Mouse (Mus musculus) intestine, postnatal 0 days (tissue): ENCODE results near the gene Syngr1. TPM values are rescaled to one million over a fixed set of nuclear protein-coding genes. Genes with fewer than 3 reads are reported as not detected.

Source experiments
- ATAC-seq: fragments of 200-750 bp; cut with Nextera tagmentation; 2 replicates; pipeline ENCODE4 v1.8.0; 2017; ENCODE audit warnings: mild to moderate bottlenecking, moderate TSS enrichment, moderate library complexity
- H3K27ac ChIP-seq: fragments of 300-500 bp; sonication (generic); 2 replicates; pipeline ENCODE4 v1.5.1; 2014; ENCODE audit warnings: mild to moderate bottlenecking, low read depth, low read length, moderate library complexity
- H3K27me3 ChIP-seq: fragments of 300-500 bp; sonication (generic); replicated peaks from 2 replicates; pipeline ENCODE4 v1.6.1; 2014; ENCODE audit warnings: low read length, mixed read lengths; ENCODE audit not compliant: control insufficient read depth, insufficient read depth
- H3K36me3 ChIP-seq: fragments of 300-500 bp; sonication (generic); 2 replicates; pipeline ENCODE4 v1.6.1; 2014; ENCODE audit warnings: mild to moderate bottlenecking, moderate library complexity; ENCODE audit not compliant: control insufficient read depth, insufficient read depth
- H3K4me1 ChIP-seq: fragments of 300-500 bp; sonication (generic); replicated peaks from 2 replicates; pipeline ENCODE4 v1.6.1; 2014; ENCODE audit warnings: antibody characterized with exemption, low read length, mixed read lengths; ENCODE audit not compliant: control insufficient read depth, insufficient read depth
- H3K4me2 ChIP-seq: fragments of 300-500 bp; sonication (generic); replicated peaks from 2 replicates; pipeline ENCODE4 v1.6.1; 2014; ENCODE audit warnings: low read depth, mild to moderate bottlenecking, moderate library complexity
- H3K4me3 ChIP-seq: fragments of 300-500 bp; sonication (generic); 2 replicates; pipeline ENCODE4 v1.5.1; 2014; ENCODE audit warnings: low read depth, low read length
- H3K9ac ChIP-seq: fragments of 300-500 bp; sonication (generic); 2 replicates; pipeline ENCODE4 v1.6.1; 2014; ENCODE audit warnings: mild to moderate bottlenecking, low read depth, low read length
- H3K9me3 ChIP-seq: fragments of 300-500 bp; sonication (generic); 2 replicates; pipeline ENCODE4 v1.6.1; 2016; ENCODE audit warnings: mixed run types; ENCODE audit not compliant: control insufficient read depth
- CTCF ChIP-seq: sonication (generic); IDR thresholded peaks from 2 replicates; pipeline ENCODE4 v1.5.1; 2016; ENCODE audit warnings: low read depth, mild to moderate bottlenecking, control low read depth, antibody characterized with exemption, moderate library complexity
- WGBS: fragments of 180-500 bp; shearing (Covaris S2); extraction: QIAGEN DNeasy Blood & Tissue Kit; methylation state at CpG from one replicate; pipeline ENCODE4 v1.1.7; 2014; 5-methylcytosine and 5-hydroxymethylcytosine counted together
- polyA plus RNA-seq: library from polyadenylated mRNA; unstranded; fragments of >200 nt; fragmentation: Nextera tagmentation; extraction: Ambion mirVana; gene quantifications from 2 replicates; pipeline ENCODE4 v1.2.1, GENCODE M21; 2015

The Syngr1 gene
- polyA plus RNA-seq, 1 experiment from 2014 or later, result 6.8 TPM

- peak; percentile 6; the same call in 1 of the 2 replicates for ATAC-seq
- WGBS, result 6% methylated on average over 14 of the region's 14 CpGs
- no peak for TF ChIP-seq CTCF
These were observed 42.7 kb downstream of the Syngr1 start for GRCm38 (mm10) chr15:80133682-80134449.

GRCm38 (mm10) chr15:80134450-80134847 is 43.3 kb downstream of the Syngr1 start:
- 29% methylated on average over 9 of the region's 9 CpGs for WGBS
- no peak for TF ChIP-seq CTCF
- Histone ChIP-seq H3K27ac (peak overlapping the region; percentile 95), H3K36me3 (no peaks in the 10 kb centered on the region), H3K9ac (peak overlapping the region; percentile 83; the same call in 1 of the 2 replicates), H3K27me3 (no peaks in the 10 kb centered on the region), H3K4me3 (peak overlapping the region; percentile 73; the same call in 1 of the 2 replicates), H3K4me2 (peak overlapping the region; percentile 77), H3K9me3 (no peaks in the 10 kb centered on the region), H3K4me1 (peaks cover 13% of the 10 kb centered on the region)
- ATAC-seq, result no peak

More at GRCm38 (mm10) chr15:80133682-80134449, 42.7 kb downstream of the Syngr1 start:
- no peaks in the 10 kb centered on the region for H3K36me3 ChIP-seq
- H3K4me3 ChIP-seq, result peak overlapping the region; percentile 73
- peak overlapping the region; percentile 95 for H3K27ac ChIP-seq
- no peaks in the 10 kb centered on the region for H3K27me3 ChIP-seq
- peaks cover 13% of the 10 kb centered on the region for H3K4me1 ChIP-seq
- H3K4me2 ChIP-seq, result peak overlapping the region; percentile 77
- peak overlapping the region; percentile 83 for H3K9ac ChIP-seq
- no peaks in the 10 kb centered on the region for H3K9me3 ChIP-seq

- TF ChIP-seq CTCF, result no peak
- peaks cover 16% of the 10 kb centered on the region for H3K4me1 ChIP-seq
These were observed 44.4 kb downstream of the Syngr1 start for GRCm38 (mm10) chr15:80135499-80135898.

GRCm38 (mm10) chr15:80136645-80137044 is 45.5 kb downstream of the Syngr1 start:
- no peak for ATAC-seq
- Histone ChIP-seq H3K27ac (peak overlapping the region; percentile 54), H3K4me2 (no peak overlapping the region), H3K4me1 (peaks cover 16% of the 10 kb centered on the region), H3K27me3 (no peaks in the 10 kb centered on the region), H3K9ac (no peak overlapping the region), H3K36me3 (no peaks in the 10 kb centered on the region), H3K4me3 (no peak overlapping the region), H3K9me3 (no peaks in the 10 kb centered on the region)
- no peak for TF ChIP-seq CTCF
- 76% methylated on average over 3 of the region's 3 CpGs for WGBS

More at GRCm38 (mm10) chr15:80135499-80135898, 44.4 kb downstream of the Syngr1 start:
- Histone ChIP-seq H3K27ac (no peak overlapping the region), H3K9me3 (no peaks in the 10 kb centered on the region), H3K27me3 (no peaks in the 10 kb centered on the region), H3K4me2 (no peak overlapping the region), H3K36me3 (no peaks in the 10 kb centered on the region), H3K4me3 (no peak overlapping the region), H3K9ac (no peak overlapping the region)
- ATAC-seq, result no peak
- 61% methylated on average over 2 of the region's 2 CpGs for WGBS

GRCm38 (mm10) chr15:80137945-80138791 is 47.0 kb downstream of the Syngr1 start:
- H3K9ac ChIP-seq, result no peak overlapping the region
- 64% methylated on average over 17 of the region's 17 CpGs for WGBS
- peaks cover 12% of the 10 kb centered on the region for H3K4me1 ChIP-seq

GRCm38 (mm10) chr15:80140302-80140701 is 49.2 kb downstream of the Syngr1 start:
- Histone ChIP-seq H3K4me2 (no peak overlapping the region), H3K9me3 (no peaks in the 10 kb centered on the region), H3K27me3 (no peaks in the 10 kb centered on the region), H3K9ac (no peak overlapping the region), H3K36me3 (no peaks in the 10 kb centered on the region), H3K4me3 (no peak overlapping the region), H3K4me1 (0 out of 2 replicates have a peak, but pooled peaks cover 3% of the 10 kb centered on the region), H3K27ac (peak overlapping the region; percentile 54; the same call in 1 of the 2 replicates)
- ATAC-seq, result no peak
- TF ChIP-seq CTCF, result no peak
- WGBS, result 55% methylated on average over 2 of the region's 2 CpGs

More at GRCm38 (mm10) chr15:80137945-80138791, 47.0 kb downstream of the Syngr1 start:
- H3K36me3 ChIP-seq, result no peaks in the 10 kb centered on the region
- 0 out of 2 replicates have a peak, but pooled peaks have one; percentile 27 for TF ChIP-seq CTCF
- peak overlapping the region; percentile 15; the same call in 1 of the 2 replicates for H3K27ac ChIP-seq
- no peak for ATAC-seq
- H3K4me3 ChIP-seq, result no peak overlapping the region
- no peaks in the 10 kb centered on the region for H3K9me3 ChIP-seq
- H3K27me3 ChIP-seq, result no peaks in the 10 kb centered on the region
- no peak overlapping the region for H3K4me2 ChIP-seq
